Comparison of ENCODE assay signal across 9 mouse cellular contexts in the genomic region with DNA sequence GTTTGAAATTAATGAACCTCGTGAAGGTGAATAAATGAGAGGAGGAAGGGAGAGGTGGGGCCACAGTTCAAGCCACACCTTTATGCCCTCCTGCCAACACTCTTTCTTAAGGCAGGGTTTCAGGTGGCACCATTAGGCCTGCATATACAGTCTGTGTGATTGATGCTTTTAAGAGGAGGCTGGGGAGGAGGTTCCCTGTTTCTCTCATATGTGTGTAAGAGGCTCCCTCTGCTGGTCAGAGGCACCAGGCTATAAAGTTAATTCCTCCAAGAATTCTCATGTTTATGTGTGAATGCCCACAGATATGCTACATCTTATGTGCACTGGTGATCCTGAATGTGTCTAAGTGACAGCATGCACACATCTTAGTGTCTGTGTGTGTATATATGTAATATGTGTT. TPM values are rescaled to one million over a fixed set of nuclear protein-coding genes. Genes with fewer than 3 reads are reported as not detected.
DNase-seq lines count a peak whose midpoint lies in the region; ATAC-seq and TF ChIP-seq lines count a peak whose summit lies in the region.
"Had no signal": no experiment of that assay in that cellular context is flagged by ENCODE, and none has a peak within 500 bp of the region (broad histone marks: within the 10 kb centered on the region; RNA-seq: fewer than 3 reads in every experiment).

No protein-coding gene starts in this region.

- peak; percentile 79 for DNase-seq in intestine, embryonic 14.5 days (ENCODE audit: low spot score)
- peak; percentile 84 to 87 for DNase-seq in cerebellum, postnatal 10 days
- peak; percentile 55 to 79 for DNase-seq in frontal cortex, postnatal 36 days (ENCODE audit: low spot score in 2 of 2)
- peak; percentile 70 for DNase-seq in kidney, adult 18-20 months
- DNase-seq in left cerebral cortex, postnatal 25 days (ENCODE audit: low spot score in 2 of 2) = peak; percentile 69 to 80
- peak; percentile 49 to 50 for DNase-seq in spleen, adult 2 months (ENCODE audit: low read depth in 1 of 2, low spot score in 2 of 2)

- H3K9me3 ChIP-seq in intestine, embryonic 14.5 days (ENCODE audit: control insufficient read depth, low read length) = no peaks in the 10 kb centered on the region
- H3K9me3 ChIP-seq in intestine, embryonic 15.5 days = no peaks in the 10 kb centered on the region
- H3K9me3 ChIP-seq in midbrain, embryonic 15.5 days = no peaks in the 10 kb centered on the region

- 39% methylated on average over 1 of the region's 1 CpGs for WGBS in intestine, embryonic 14.5 days
- WGBS in intestine, embryonic 15.5 days = 44% methylated on average over 1 of the region's 1 CpGs
- 86% methylated on average over 1 of the region's 1 CpGs for WGBS in midbrain, embryonic 15.5 days
- 43% methylated on average over 1 of the region's 1 CpGs for WGBS in spleen, adult 2 months

- H3K9ac ChIP-seq in intestine, embryonic 14.5 days (ENCODE audit: low read length) = no peak overlapping the region
- no peak overlapping the region for H3K9ac ChIP-seq in intestine, embryonic 15.5 days
- no peak overlapping the region for H3K9ac ChIP-seq in midbrain, embryonic 15.5 days

- no peaks in the 10 kb centered on the region for H3K4me1 ChIP-seq in intestine, embryonic 14.5 days (replicated peaks; ENCODE audit: control insufficient read depth, insufficient read depth, low read length)
- H3K4me1 ChIP-seq in intestine, embryonic 15.5 days (replicated peaks) = no peaks in the 10 kb centered on the region
- H3K4me1 ChIP-seq in midbrain, embryonic 15.5 days = peaks cover 5% of the 10 kb centered on the region; the same call in 1 of the 2 replicates
- H3K4me1 ChIP-seq in spleen, adult 2 months (ENCODE audit: control insufficient read depth, insufficient read depth, insufficient read length) = no peaks in the 10 kb centered on the region

- no peaks in the 10 kb centered on the region for H3K27me3 ChIP-seq in intestine, embryonic 14.5 days (replicated peaks; ENCODE audit: control insufficient read depth, insufficient read depth, low read length)
- H3K27me3 ChIP-seq in intestine, embryonic 15.5 days (replicated peaks) = 0 out of 2 replicates have a peak, but pooled peaks cover 3% of the 10 kb centered on the region
- H3K27me3 ChIP-seq in midbrain, embryonic 15.5 days (replicated peaks) = no peaks in the 10 kb centered on the region
- no peaks in the 10 kb centered on the region for H3K27me3 ChIP-seq in spleen, adult 2 months (ENCODE audit: control insufficient read depth, insufficient read depth, low read length)

- intact Hi-C loops in left cerebral cortex, postnatal 25 days (cut with DNase I) = loop anchor here (1.0 kb wide), 2 partner anchors 105 to 145 kb away; partner anchors contain the start of gene Wiz

- no peak overlapping the region for H3K4me3 ChIP-seq in intestine, embryonic 14.5 days (ENCODE audit: low read depth, low read length)
- no peak overlapping the region for H3K4me3 ChIP-seq in intestine, embryonic 15.5 days (replicated peaks)
- no peak overlapping the region for H3K4me3 ChIP-seq in midbrain, embryonic 15.5 days
- no peak overlapping the region for H3K4me3 ChIP-seq in spleen, adult 2 months (ENCODE audit: extremely low read depth, insufficient read depth, insufficient read length)

- TF ChIP-seq POLR2A in spleen, adult 2 months (IDR thresholded peaks at IDR 0.05; ENCODE audit: low read depth, low read length) = no peak

- H3K4me2 ChIP-seq in intestine, embryonic 14.5 days (ENCODE audit: low read length) = no peak overlapping the region
- no peak overlapping the region for H3K4me2 ChIP-seq in intestine, embryonic 15.5 days (replicated peaks)
- H3K4me2 ChIP-seq in midbrain, embryonic 15.5 days = no peak overlapping the region

- 0 out of 2 replicates have a peak, but pooled peaks have one; percentile 64 for ATAC-seq in intestine, embryonic 14.5 days (replicated peaks; ENCODE audit: low FRiP score, low TSS enrichment, low read depth)
- ATAC-seq in intestine, embryonic 15.5 days = no peak; the same call in 1 of the 2 replicates
- peak; percentile 82 for ATAC-seq in midbrain, embryonic 15.5 days (replicated peaks)

- no peak overlapping the region for H3K27ac ChIP-seq in intestine, embryonic 14.5 days (ENCODE audit: low read depth)
- H3K27ac ChIP-seq in intestine, embryonic 15.5 days = no peak overlapping the region
- no peak overlapping the region for H3K27ac ChIP-seq in midbrain, embryonic 15.5 days
- H3K27ac ChIP-seq in spleen, adult 2 months (ENCODE audit: insufficient read depth, low read length) = no peak overlapping the region
- H3K27ac ChIP-seq: macrophage had no signal

- H3K36me3 ChIP-seq in intestine, embryonic 14.5 days (ENCODE audit: control insufficient read depth, insufficient read depth, low read length) = no peaks in the 10 kb centered on the region
- H3K36me3 ChIP-seq in intestine, embryonic 15.5 days = no peaks in the 10 kb centered on the region
- no peaks in the 10 kb centered on the region for H3K36me3 ChIP-seq in midbrain, embryonic 15.5 days (replicated peaks)
- H3K36me3 ChIP-seq in spleen, adult 2 months (ENCODE audit: control insufficient read depth, insufficient read depth, low read length) = no peaks in the 10 kb centered on the region

- TF ChIP-seq CTCF in spleen, adult 2 months (IDR thresholded peaks at IDR 0.05; ENCODE audit: extremely low read depth, insufficient read depth, insufficient read length, insufficient replicate concordance) = peak; percentile 56; the same call in 1 of the 2 replicates

RNA-seq across cellular contexts. Expression of gene Cyp4f17, which starts 11.2 kb away (rescaled TPM):
- polyA plus RNA-seq in intestine, embryonic 14.5 days (2014; fragmentation: Nextera tagmentation; extraction: Ambion mirVana) = 6.9 and 7.7 TPM in 2 replicates
- 4.8 and 5.5 TPM in 2 replicates for polyA plus RNA-seq in intestine, embryonic 15.5 days (2015; fragmentation: Nextera tagmentation; extraction: Ambion mirVana)
- total RNA-seq in left cerebral cortex, postnatal 25 days (2021) = 1 to 10 TPM; 3.3 to 4.6 TPM
- polyA plus RNA-seq in midbrain, embryonic 15.5 days (2015; fragmentation: Nextera tagmentation; extraction: Ambion mirVana) = 13.5 and 16.1 TPM in 2 replicates
- polyA plus RNA-seq in spleen, adult 2 months (2012; rRNA removed) = 1.9 and 2.4 TPM in 2 replicates

RNA-seq across cellular contexts. Expression of gene Cyp4f16, which starts 41.8 kb away (rescaled TPM):
- polyA plus RNA-seq in intestine, embryonic 14.5 days (2014; fragmentation: Nextera tagmentation; extraction: Ambion mirVana) = 16.0 and 18.6 TPM in 2 replicates
- polyA plus RNA-seq in intestine, embryonic 15.5 days (2015; fragmentation: Nextera tagmentation; extraction: Ambion mirVana) = 30.1 and 33.9 TPM in 2 replicates
- 1 to 10 TPM; 4.8 to 6.8 TPM for total RNA-seq in left cerebral cortex, postnatal 25 days (2021)
- 14.7 and 19.8 TPM in 2 replicates for polyA plus RNA-seq in midbrain, embryonic 15.5 days (2015; fragmentation: Nextera tagmentation; extraction: Ambion mirVana)
- polyA plus RNA-seq in spleen, adult 2 months (2012; rRNA removed) = 39.7 and 42.2 TPM in 2 replicates

RNA-seq across cellular contexts. Expression of gene Cyp4f39, which starts 42.1 kb away (rescaled TPM):
- polyA plus RNA-seq in intestine, embryonic 14.5 days (2014; fragmentation: Nextera tagmentation; extraction: Ambion mirVana) = 0.62 and 0.63 TPM in 2 replicates
- polyA plus RNA-seq in intestine, embryonic 15.5 days (2015; fragmentation: Nextera tagmentation; extraction: Ambion mirVana) = 0.29 and 0.35 TPM in 2 replicates
- total RNA-seq in left cerebral cortex, postnatal 25 days (2021) = not detected
- polyA plus RNA-seq in midbrain, embryonic 15.5 days (2015; fragmentation: Nextera tagmentation; extraction: Ambion mirVana) = 0.84 and 1.5 TPM in 2 replicates
- polyA plus RNA-seq in spleen, adult 2 months (2012; rRNA removed) = 0.07 and 0.39 TPM in 2 replicates
